Mouse (Mus musculus): ENCODE measurements around the gene Sec16a. TPM values are rescaled to one million over a fixed set of nuclear protein-coding genes. Genes with fewer than 3 reads are reported as not detected.

Gene Sec16a
- total and polyA plus RNA-seq, 2 experiments = 44.5 to 78.2 TPM

DNA sequence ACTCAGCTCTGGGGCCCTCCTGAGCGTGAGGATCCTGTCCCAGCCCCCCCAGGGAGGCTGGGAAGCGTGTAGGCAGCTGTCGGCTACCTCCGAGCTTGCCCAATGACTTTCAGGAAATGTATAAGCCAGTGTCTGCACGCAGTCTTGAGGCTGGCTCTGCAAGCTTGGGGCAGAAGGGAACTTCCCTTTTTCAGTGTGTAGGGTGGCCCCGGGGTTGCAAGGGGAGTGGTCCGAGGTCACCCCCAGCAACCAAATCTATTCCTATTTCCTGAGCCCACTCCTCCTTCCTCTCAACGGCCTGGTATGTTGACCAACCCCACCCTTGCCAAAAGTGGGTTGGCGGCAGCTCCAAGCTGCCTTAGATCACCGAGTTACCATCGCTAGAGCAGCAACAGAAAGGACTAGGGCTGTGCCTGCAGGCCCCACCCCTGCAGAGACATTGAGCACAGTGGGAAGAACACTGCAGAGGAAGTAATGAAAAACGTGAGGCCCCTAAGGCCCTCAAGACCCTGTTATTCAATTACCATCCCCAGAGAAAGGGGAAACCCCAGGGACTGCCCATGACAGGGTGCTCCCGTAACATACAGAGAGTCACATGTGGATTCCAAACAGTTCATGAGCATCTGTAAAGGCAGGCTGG lies 38.3 kb upstream of the Sec16a start:
- no peak for DNase-seq (ENCODE audit: extremely low read depth, low read depth, low spot score)
- no peak overlapping the region for H3K4me3 ChIP-seq (ENCODE audit: insufficient read depth, low read depth, low read length)
- no peaks in the 10 kb centered on the region for H3K27me3 ChIP-seq (ENCODE audit: control insufficient read depth, insufficient read depth, low read length)
- WGBS = 51% methylated on average over 13 of the region's 13 CpGs
- no peak for TF ChIP-seq CTCF (IDR thresholded peaks at IDR 0.05; ENCODE audit: low read depth, low read length)
- TF ChIP-seq POLR2A (IDR thresholded peaks at IDR 0.05; ENCODE audit: extremely low read depth, insufficient read depth, low read length) = no peak
- peaks cover 40% of the 10 kb centered on the region for H3K4me1 ChIP-seq (ENCODE audit: control insufficient read depth, insufficient read depth, low read length)
- peak overlapping the region; percentile 45 for H3K27ac ChIP-seq (replicated peaks; ENCODE audit: insufficient read depth, low read depth, low read length)
- H3K9ac ChIP-seq (ENCODE audit: low read depth, low read length) = peak overlapping the region; percentile 21; the same call in 1 of the 2 replicates
- peaks cover 2% of the 10 kb centered on the region; the same call in 1 of the 2 replicates for H3K36me3 ChIP-seq (ENCODE audit: control insufficient read depth, insufficient read depth, low read length)
- H3K79me2 ChIP-seq (ENCODE audit: control insufficient read depth, insufficient read depth, low read length) = peaks cover 41% of the 10 kb centered on the region

DNA sequence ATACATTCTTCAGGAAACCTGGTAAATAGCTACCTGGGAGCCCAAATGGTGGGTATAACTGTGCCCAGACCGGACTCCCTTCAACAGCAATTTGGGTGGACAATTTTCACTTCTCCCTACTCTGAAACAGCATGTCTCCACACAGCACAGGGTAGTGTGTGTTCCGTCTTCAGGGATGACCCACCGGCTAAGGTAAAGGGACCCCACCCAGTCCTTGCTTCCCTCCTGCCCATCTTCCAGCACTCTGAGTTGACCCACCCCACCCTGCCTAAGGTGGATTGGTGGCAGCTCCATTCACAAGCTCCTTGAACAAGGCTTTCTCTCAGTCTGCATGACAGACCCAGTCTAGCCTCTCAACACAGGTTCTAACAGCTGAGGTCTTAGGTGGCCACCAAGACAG lies 37.8 kb upstream of the Sec16a start:
- peak overlapping the region; percentile 21; the same call in 1 of the 2 replicates for H3K9ac ChIP-seq (ENCODE audit: low read depth, low read length)
- H3K27me3 ChIP-seq (ENCODE audit: control insufficient read depth, insufficient read depth, low read length) = no peaks in the 10 kb centered on the region
- peaks cover 35% of the 10 kb centered on the region for H3K79me2 ChIP-seq (ENCODE audit: control insufficient read depth, insufficient read depth, low read length)
- no peak overlapping the region for H3K4me3 ChIP-seq (ENCODE audit: insufficient read depth, low read depth, low read length)
- peaks cover 2% of the 10 kb centered on the region; the same call in 1 of the 2 replicates for H3K36me3 ChIP-seq (ENCODE audit: control insufficient read depth, insufficient read depth, low read length)
- peaks cover 37% of the 10 kb centered on the region for H3K4me1 ChIP-seq (ENCODE audit: control insufficient read depth, insufficient read depth, low read length)
- no peak for DNase-seq (ENCODE audit: extremely low read depth, low read depth, low spot score)
- 52% methylated on average over 3 of the region's 3 CpGs for WGBS
- TF ChIP-seq POLR2A (IDR thresholded peaks at IDR 0.05; ENCODE audit: extremely low read depth, insufficient read depth, low read length) (no peak), CTCF (IDR thresholded peaks at IDR 0.05; ENCODE audit: low read depth, low read length) (no peak)
- peak overlapping the region; percentile 45 for H3K27ac ChIP-seq (replicated peaks; ENCODE audit: insufficient read depth, low read depth, low read length)

DNA sequence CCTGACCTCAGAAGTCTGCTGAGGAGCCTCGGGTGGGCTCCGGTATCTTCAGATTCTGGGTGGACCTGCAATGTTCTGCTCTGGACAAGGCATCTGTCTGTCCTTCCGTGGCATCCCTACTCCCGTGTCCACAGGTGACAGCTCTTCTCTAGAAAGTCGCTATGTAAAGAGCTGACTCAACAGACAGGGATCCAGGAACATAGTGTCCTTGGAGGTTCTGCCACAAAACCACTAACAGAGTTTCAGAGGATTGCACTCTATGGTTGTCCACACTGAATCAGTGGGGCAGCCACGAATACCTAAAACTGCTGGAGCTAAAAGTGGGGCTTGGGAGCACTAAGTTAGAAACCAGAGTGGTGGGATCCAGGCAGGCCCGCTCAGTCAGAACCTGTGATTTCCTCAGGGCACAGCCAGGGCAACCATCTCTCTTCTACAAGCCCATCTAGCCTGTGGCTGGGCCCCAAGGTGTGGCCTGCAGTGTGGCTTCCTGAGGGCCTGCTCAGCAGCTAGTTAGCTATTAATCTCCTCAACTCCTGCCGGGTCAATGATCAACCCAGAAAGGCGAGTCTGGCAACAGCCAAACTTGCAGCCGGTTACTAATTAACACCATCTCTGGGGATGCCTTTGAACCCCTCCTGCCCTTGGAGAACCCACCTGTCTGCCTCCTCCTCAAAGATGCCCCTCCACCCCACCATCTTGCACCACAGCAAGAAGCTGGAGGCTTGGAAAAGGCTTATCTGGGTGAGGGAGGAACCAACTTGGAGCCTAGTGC lies 36.9 kb upstream of the Sec16a start:
- peaks cover 4% of the 10 kb centered on the region; the same call in 1 of the 2 replicates for H3K36me3 ChIP-seq (ENCODE audit: control insufficient read depth, insufficient read depth, low read length)
- 25% methylated on average over 10 of the region's 10 CpGs for WGBS
- peak overlapping the region; percentile 63 for H3K27ac ChIP-seq (replicated peaks; ENCODE audit: insufficient read depth, low read depth, low read length)
- DNase-seq (ENCODE audit: extremely low read depth, low read depth, low spot score) = peak; percentile 89
- H3K79me2 ChIP-seq (ENCODE audit: control insufficient read depth, insufficient read depth, low read length) = peaks cover 26% of the 10 kb centered on the region; the same call in 1 of the 2 replicates
- no peaks in the 10 kb centered on the region for H3K27me3 ChIP-seq (ENCODE audit: control insufficient read depth, insufficient read depth, low read length)
- H3K4me3 ChIP-seq (ENCODE audit: insufficient read depth, low read depth, low read length) = no peak overlapping the region
- TF ChIP-seq CTCF (IDR thresholded peaks at IDR 0.05; ENCODE audit: low read depth, low read length) (no peak), POLR2A (IDR thresholded peaks at IDR 0.05; ENCODE audit: extremely low read depth, insufficient read depth, low read length) (no peak)
- H3K4me1 ChIP-seq (ENCODE audit: control insufficient read depth, insufficient read depth, low read length) = peaks cover 34% of the 10 kb centered on the region
- H3K9ac ChIP-seq (ENCODE audit: low read depth, low read length) = 0 out of 2 replicates have a peak overlapping the region, but pooled peaks have one; percentile 11

DNA sequence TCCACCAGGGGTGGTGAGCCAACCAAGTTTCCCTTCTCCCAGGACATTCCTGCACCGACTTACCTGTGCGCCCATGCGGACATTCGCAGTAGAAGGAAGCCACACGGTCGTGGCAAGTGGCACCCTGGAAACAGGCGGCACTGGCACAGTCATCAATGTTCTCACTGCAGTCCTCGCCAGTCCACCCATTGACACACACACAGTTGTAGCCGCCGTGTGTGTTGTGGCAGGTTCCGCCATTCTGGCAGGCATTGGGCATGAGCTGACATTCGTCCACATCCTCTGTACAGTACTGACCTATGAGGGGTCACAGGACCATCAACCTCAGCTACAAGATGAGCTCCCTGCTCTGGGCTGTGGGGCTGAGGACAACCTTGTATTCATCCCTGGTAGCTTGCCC lies 35.9 kb upstream of the Sec16a start:
- H3K9ac ChIP-seq (ENCODE audit: low read depth, low read length) = no peak overlapping the region
- no peak overlapping the region for H3K4me3 ChIP-seq (ENCODE audit: insufficient read depth, low read depth, low read length)
- peaks cover 32% of the 10 kb centered on the region for H3K4me1 ChIP-seq (ENCODE audit: control insufficient read depth, insufficient read depth, low read length)
- DNase-seq (ENCODE audit: extremely low read depth, low read depth, low spot score) = no peak
- WGBS = 93% methylated on average over 12 of the region's 12 CpGs
- peaks cover 6% of the 10 kb centered on the region; the same call in 1 of the 2 replicates for H3K36me3 ChIP-seq (ENCODE audit: control insufficient read depth, insufficient read depth, low read length)
- H3K79me2 ChIP-seq (ENCODE audit: control insufficient read depth, insufficient read depth, low read length) = peaks cover 17% of the 10 kb centered on the region; the same call in 1 of the 2 replicates
- TF ChIP-seq POLR2A (IDR thresholded peaks at IDR 0.05; ENCODE audit: extremely low read depth, insufficient read depth, low read length) (no peak), CTCF (IDR thresholded peaks at IDR 0.05; ENCODE audit: low read depth, low read length) (no peak)
- H3K27ac ChIP-seq (replicated peaks; ENCODE audit: insufficient read depth, low read depth, low read length) = no peak overlapping the region
- H3K27me3 ChIP-seq (ENCODE audit: control insufficient read depth, insufficient read depth, low read length) = no peaks in the 10 kb centered on the region

DNA sequence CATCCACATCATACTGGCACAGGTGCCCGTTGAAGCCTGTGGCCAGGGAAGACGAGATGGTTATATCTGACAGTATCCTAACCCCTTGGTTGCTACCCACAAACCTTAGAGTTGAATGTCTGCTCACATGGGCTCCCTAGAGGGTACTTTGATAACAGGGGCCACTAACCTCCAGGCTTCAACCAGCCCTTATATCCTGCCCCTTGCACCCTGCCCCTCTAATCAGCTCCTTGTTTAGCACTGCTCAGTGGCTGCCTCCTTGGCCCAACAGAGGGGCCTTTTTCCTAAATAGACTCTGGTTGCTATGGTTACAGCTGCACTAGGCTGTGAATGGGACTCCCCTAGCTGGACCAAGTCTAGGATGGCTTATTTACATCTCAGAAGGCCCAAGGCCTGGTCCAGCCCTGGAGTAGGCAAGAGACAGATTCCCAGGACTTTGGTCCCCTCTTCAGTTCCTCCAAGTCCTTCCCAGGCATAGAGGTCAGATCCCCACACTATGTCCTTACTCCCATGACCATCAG lies 33.7 kb upstream of the Sec16a start:
- Histone ChIP-seq H3K9ac (ENCODE audit: low read depth, low read length) (no peak overlapping the region), H3K27ac (replicated peaks; ENCODE audit: insufficient read depth, low read depth, low read length) (no peak overlapping the region), H3K4me1 (ENCODE audit: control insufficient read depth, insufficient read depth, low read length) (peaks cover 28% of the 10 kb centered on the region), H3K36me3 (ENCODE audit: control insufficient read depth, insufficient read depth, low read length) (peaks cover 6% of the 10 kb centered on the region; the same call in 1 of the 2 replicates), H3K4me3 (ENCODE audit: insufficient read depth, low read depth, low read length) (no peak overlapping the region), H3K27me3 (ENCODE audit: control insufficient read depth, insufficient read depth, low read length) (no peaks in the 10 kb centered on the region), H3K79me2 (ENCODE audit: control insufficient read depth, insufficient read depth, low read length) (peaks cover 8% of the 10 kb centered on the region; the same call in 1 of the 2 replicates)
- WGBS = 89% methylated on average over 2 of the region's 2 CpGs
- TF ChIP-seq POLR2A (IDR thresholded peaks at IDR 0.05; ENCODE audit: extremely low read depth, insufficient read depth, low read length) (no peak), CTCF (IDR thresholded peaks at IDR 0.05; ENCODE audit: low read depth, low read length) (no peak)
- DNase-seq (ENCODE audit: extremely low read depth, low read depth, low spot score) = no peak

Measured in liver, adult 2 months (tissue).